Mouse (Mus musculus) heart, adult 8-10 months (tissue): ENCODE results near the gene Cab39l. TPM values are rescaled to one million over a fixed set of nuclear protein-coding genes. Genes with fewer than 3 reads are reported as not detected.

Experiments used
- DNase-seq: peaks from one replicate; pipeline ENCODE4 v3.0.0; 2022; ENCODE audit warnings: low spot score
- total RNA-seq, 4 experiments: library from RNA; stranded (reverse); gene quantifications; 2 replicates each; pipeline ENCODE4 v1.2.4; 2022

Cab39l gene
- total RNA-seq, 4 experiments from 2014 or later, result 21.4 to 29.6 (median 24.4) TPM

- no peak for DNase-seq
Measured at GRCm38 (mm10) chr14:59630096-59630495, 189.3 kb downstream of the Cab39l start.

DNA sequence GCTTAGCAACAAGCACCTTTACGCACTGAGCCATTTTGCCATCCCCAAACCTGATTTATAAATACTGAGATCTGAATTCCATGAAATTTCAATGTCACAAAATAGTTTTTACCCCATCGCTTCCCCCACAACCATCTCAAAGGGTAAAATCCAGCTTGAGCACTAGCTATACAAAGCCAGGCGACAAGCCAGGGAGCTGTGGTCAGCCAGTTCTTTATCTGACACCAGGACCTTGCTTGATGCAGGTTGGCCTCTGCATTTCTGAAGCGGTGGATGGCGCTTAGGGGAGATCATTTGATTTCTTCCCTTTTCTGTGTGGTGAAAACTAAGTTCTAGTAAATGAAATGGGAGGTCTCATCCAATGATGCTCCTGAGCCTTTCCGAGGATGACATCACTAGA is 191.3 kb downstream of the Cab39l start:
- no peak for DNase-seq

- DNase-seq, result no peak
Measured at GRCm38 (mm10) chr14:59633295-59633898, 192.6 kb downstream of the Cab39l start.

GRCm38 (mm10) chr14:59633988-59634387 is 193.2 kb downstream of the Cab39l start:
- DNase-seq, result no peak

Other genes starting within 250 kb of the Cab39l start
- gene Rcbtb1, start 239.8 kb upstream of the Cab39l start, total RNA-seq, result 10 to 100 TPM; 10.2 to 14.6 (median 12.1) TPM
- 1 to 10 TPM in 1 of 4 experiments, not detected in 3; 1.3 TPM for gene Gm6904, start 180.8 kb upstream of the Cab39l start, total RNA-seq
- gene Phf11a, start 143.4 kb upstream of the Cab39l start, total RNA-seq, result under 1 TPM in 2 of 4 experiments, not detected in 2; 0.22 to 0.34 TPM
- 1 to 10 TPM in 1 of 4 experiments, under 1 TPM in 2, not detected in 1; 0.65 to 1.0 (median 0.92) TPM for gene Phf11b, start 99.6 kb upstream of the Cab39l start, total RNA-seq
- 1 to 10 TPM; 5.1 to 6.5 (median 5.5) TPM for gene Phf11d, start 75.5 kb upstream of the Cab39l start, total RNA-seq
- under 1 TPM; 0.30 to 0.72 (median 0.36) TPM for gene Phf11c, start 45.6 kb upstream of the Cab39l start, total RNA-seq
- gene Setdb2, start 88 bp upstream of the Cab39l start, total RNA-seq, result 10 to 100 TPM in 1 of 4 experiments, 1 to 10 TPM in 3; 6.7 to 10.8 (median 7.6) TPM
- 10 to 100 TPM; 44.5 to 62.8 (median 52.1) TPM for gene Cdadc1, start 157.0 kb downstream of the Cab39l start, total RNA-seq
- 1 to 10 TPM in 1 of 4 experiments, under 1 TPM in 3; 0.87 to 1.1 (median 0.90) TPM for gene Shisa2, start 184.3 kb downstream of the Cab39l start, total RNA-seq